Mouse (Mus musculus) inflammation-experienced regulatory T-cells, adult 6 months (primary cell): ENCODE data around the gene Asl. TPM values are rescaled to one million over a fixed set of nuclear protein-coding genes. Genes with fewer than 3 reads are reported as not detected.

Source experiments
- ATAC-seq: one replicate; pipeline ENCODE4 v1.8.0; 2017
- polyA plus RNA-seq, 3 experiments: library from polyadenylated mRNA; unstranded; fragments of 100-300 nt; shearing (Covaris generic); gene quantifications; one replicate each; pipeline ENCODE4 v1.2.1; 2017

The Asl gene
- 100 to 1,000 TPM in 2 of 3 experiments, 10 to 100 TPM in 1; 92.0 to 107 (median 100) TPM for polyA plus RNA-seq

GRCm38 (mm10) chr5:130029142-130029897 is at the start of gene Asl, which contains the start of gene Crcp:
Gene Asl (minus strand): TSS chr5:130029247.
Gene Crcp (plus strand): TSS chr5:130029290.
- peak; percentile 72 for ATAC-seq

GRCm38 (mm10) chr5:130078834-130079156 is 49.7 kb upstream of the Asl start:
- ATAC-seq: peak; percentile 13

- no peak for ATAC-seq
Measured at GRCm38 (mm10) chr5:130078096-130078833, 49.2 kb upstream of the Asl start.

- no peak for ATAC-seq
Measured at GRCm38 (mm10) chr5:130076396-130076795, 47.3 kb upstream of the Asl start.

GRCm38 (mm10) chr5:130074491-130074890 is 45.4 kb upstream of the Asl start:
- no peak for ATAC-seq

- no peak for ATAC-seq
Measured at GRCm38 (mm10) chr5:130073026-130073425, 44.0 kb upstream of the Asl start, which contains the start of gene Tpst1. Gene Tpst1 (plus strand): TSS chr5:130073326.

GRCm38 (mm10) chr5:130067841-130068264 is 38.8 kb upstream of the Asl start:
- ATAC-seq: no peak

GRCm38 (mm10) chr5:130065579-130065978 is 36.5 kb upstream of the Asl start:
- no peak for ATAC-seq

GRCm38 (mm10) chr5:130063760-130064159 is 34.7 kb upstream of the Asl start:
- ATAC-seq: no peak

GRCm38 (mm10) chr5:130062096-130062495 is 33.0 kb upstream of the Asl start:
- ATAC-seq: no peak

GRCm38 (mm10) chr5:130060329-130060665 is 31.2 kb upstream of the Asl start:
- ATAC-seq: no peak

GRCm38 (mm10) chr5:130059413-130060328 is 30.6 kb upstream of the Asl start:
- no peak for ATAC-seq

- no peak for ATAC-seq
Measured at GRCm38 (mm10) chr5:130056303-130056702, 27.3 kb upstream of the Asl start.

- ATAC-seq: no peak
Measured at GRCm38 (mm10) chr5:130055688-130056087, 26.6 kb upstream of the Asl start.

GRCm38 (mm10) chr5:130052955-130053354 is 23.9 kb upstream of the Asl start:
- no peak for ATAC-seq

GRCm38 (mm10) chr5:130052510-130052909 is 23.5 kb upstream of the Asl start:
- ATAC-seq: no peak

GRCm38 (mm10) chr5:130051073-130051860 is 22.2 kb upstream of the Asl start:
- ATAC-seq: no peak

- no peak for ATAC-seq
Measured at GRCm38 (mm10) chr5:130050416-130050815, 21.4 kb upstream of the Asl start.

GRCm38 (mm10) chr5:130048786-130049520 is 19.9 kb upstream of the Asl start:
- ATAC-seq: no peak

- no peak for ATAC-seq
Measured at GRCm38 (mm10) chr5:130047013-130047412, 18.0 kb upstream of the Asl start.

- no peak for ATAC-seq
Measured at GRCm38 (mm10) chr5:130046589-130046988, 17.5 kb upstream of the Asl start.
